Mouse (Mus musculus): ENCODE results near the gene Pus3. TPM values are rescaled to one million over a fixed set of nuclear protein-coding genes. Genes with fewer than 3 reads are reported as not detected.

The Pus3 gene
- total RNA-seq (2014; rRNA removed; ENCODE audit: low replicate concordance), result 7.9 and 8.6 TPM in 2 replicates
- polyA plus RNA-seq (2015; fragmentation: Nextera tagmentation; extraction: Ambion mirVana), result 8.4 and 9.2 TPM in 2 replicates

GRCm38 (mm10) chr9:35558257-35559008, at the start of gene Pus3, which contains the start of gene Ddx25:
Gene Pus3 (plus strand): TSS chr9:35558595.
Gene Ddx25 (minus strand): TSS chr9:35558528.
- H3K4me3 ChIP-seq (ENCODE audit: low read depth, low read length), result peak within 1 kb of the TSS; percentile 63
- no peaks in the 10 kb centered on the region for H3K9me3 ChIP-seq (replicated peaks; ENCODE audit: control insufficient read depth, low read length)
- peaks cover 12% of the 10 kb centered on the region; the same call in 1 of the 2 replicates for H3K36me3 ChIP-seq (replicated peaks; ENCODE audit: control insufficient read depth, insufficient read depth, low read length)
- H3K4me1 ChIP-seq (ENCODE audit: control insufficient read depth, insufficient read depth), result peaks cover 9% of the 10 kb centered on the region
- peak within 1 kb of the TSS; percentile 100 for H3K4me2 ChIP-seq (ENCODE audit: low read depth, low read length)
- peak within 1 kb of the TSS; percentile 5; the same call in 1 of the 2 replicates for H3K27ac ChIP-seq (ENCODE audit: low read depth)
- TF ChIP-seq EP300 (IDR thresholded peaks at IDR 0.05; ENCODE audit: low read depth), result no peak
- TF ChIP-seq CTCF (IDR thresholded peaks at IDR 0.05; ENCODE audit: low read depth), result no peak
- WGBS, result under 1% methylated on average over 45 of the region's 59 CpGs
- H3K9ac ChIP-seq (replicated peaks; ENCODE audit: low read depth, low read length), result peak within 1 kb of the TSS; percentile 45
- ATAC-seq (ENCODE audit: insufficient read depth, low read depth) (peak; percentile 47), DNase-seq (ENCODE audit: low spot score) (no peak)
- H3K27me3 ChIP-seq (ENCODE audit: control insufficient read depth, insufficient read depth, low read length), result peaks cover 20% of the 10 kb centered on the region

DNA sequence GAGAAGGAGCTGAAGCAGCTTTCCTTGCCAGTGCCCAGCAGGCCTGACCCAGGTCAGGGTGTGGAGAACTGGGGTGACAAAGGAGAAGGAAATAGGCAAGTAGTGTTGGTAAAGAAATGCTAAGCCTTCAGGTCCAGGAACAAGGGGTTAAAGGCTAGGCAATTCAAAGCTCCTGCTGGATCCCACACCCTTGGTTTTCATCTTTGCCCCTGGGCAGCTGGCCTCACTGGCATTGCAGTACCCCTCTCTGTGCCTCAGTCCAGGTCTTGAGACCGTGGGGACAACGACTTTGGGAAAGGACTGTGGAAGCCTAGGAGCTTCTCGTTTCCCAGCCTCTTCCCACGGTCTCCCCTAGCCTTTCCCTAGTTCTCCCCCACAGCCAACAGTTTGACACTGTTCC, 44.5 kb upstream of the Pus3 start:
- TF ChIP-seq CTCF (IDR thresholded peaks at IDR 0.05; ENCODE audit: low read depth) (no peak), EP300 (IDR thresholded peaks at IDR 0.05; ENCODE audit: low read depth) (no peak)
- Histone ChIP-seq H3K27me3 (ENCODE audit: control insufficient read depth, insufficient read depth, low read length) (no peaks in the 10 kb centered on the region), H3K36me3 (replicated peaks; ENCODE audit: control insufficient read depth, insufficient read depth, low read length) (no peaks in the 10 kb centered on the region), H3K4me3 (ENCODE audit: low read depth, low read length) (no peak overlapping the region), H3K9ac (replicated peaks; ENCODE audit: low read depth, low read length) (no peak overlapping the region), H3K27ac (ENCODE audit: low read depth) (no peak overlapping the region), H3K9me3 (replicated peaks; ENCODE audit: control insufficient read depth, low read length) (no peaks in the 10 kb centered on the region), H3K4me1 (ENCODE audit: control insufficient read depth, insufficient read depth) (peaks cover 2% of the 10 kb centered on the region; the same call in 1 of the 2 replicates), H3K4me2 (ENCODE audit: low read depth, low read length) (no peak overlapping the region)
- no peak for ATAC-seq (ENCODE audit: insufficient read depth, low read depth)
- WGBS, result 78% methylated on average over 4 of the region's 4 CpGs
- no peak for DNase-seq (ENCODE audit: low spot score)

DNA sequence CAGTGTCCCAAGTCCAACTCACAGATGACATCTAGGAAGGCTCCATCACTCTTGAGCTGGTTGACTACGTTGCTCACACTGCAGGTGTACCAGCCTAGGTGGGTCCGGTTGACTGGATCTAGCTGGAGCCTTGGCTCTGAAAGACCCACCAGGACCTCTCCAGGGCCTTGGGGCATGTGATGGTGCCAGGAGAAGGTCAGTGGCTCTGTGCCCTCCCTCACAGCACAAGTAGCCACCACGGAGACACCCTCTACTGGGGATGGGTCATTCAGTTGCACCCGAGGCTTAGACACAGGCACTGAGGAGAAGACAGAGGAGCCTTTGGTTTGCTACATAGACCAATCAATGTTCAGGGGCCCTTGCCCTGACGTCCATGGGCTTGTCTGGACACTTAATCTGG, 42.2 kb upstream of the Pus3 start:
- no peaks in the 10 kb centered on the region for H3K4me1 ChIP-seq (ENCODE audit: control insufficient read depth, insufficient read depth)
- H3K4me3 ChIP-seq (ENCODE audit: low read depth, low read length), result no peak overlapping the region
- 69% methylated on average over 5 of the region's 5 CpGs for WGBS
- ATAC-seq (ENCODE audit: insufficient read depth, low read depth) (no peak), DNase-seq (ENCODE audit: low spot score) (no peak)
- no peak overlapping the region for H3K27ac ChIP-seq (ENCODE audit: low read depth)
- TF ChIP-seq EP300 (IDR thresholded peaks at IDR 0.05; ENCODE audit: low read depth) (no peak), CTCF (IDR thresholded peaks at IDR 0.05; ENCODE audit: low read depth) (no peak)
- H3K27me3 ChIP-seq (ENCODE audit: control insufficient read depth, insufficient read depth, low read length), result no peaks in the 10 kb centered on the region
- no peaks in the 10 kb centered on the region for H3K9me3 ChIP-seq (replicated peaks; ENCODE audit: control insufficient read depth, low read length)
- no peak overlapping the region for H3K4me2 ChIP-seq (ENCODE audit: low read depth, low read length)
- H3K9ac ChIP-seq (replicated peaks; ENCODE audit: low read depth, low read length), result no peak overlapping the region
- H3K36me3 ChIP-seq (replicated peaks; ENCODE audit: control insufficient read depth, insufficient read depth, low read length), result no peaks in the 10 kb centered on the region

DNA sequence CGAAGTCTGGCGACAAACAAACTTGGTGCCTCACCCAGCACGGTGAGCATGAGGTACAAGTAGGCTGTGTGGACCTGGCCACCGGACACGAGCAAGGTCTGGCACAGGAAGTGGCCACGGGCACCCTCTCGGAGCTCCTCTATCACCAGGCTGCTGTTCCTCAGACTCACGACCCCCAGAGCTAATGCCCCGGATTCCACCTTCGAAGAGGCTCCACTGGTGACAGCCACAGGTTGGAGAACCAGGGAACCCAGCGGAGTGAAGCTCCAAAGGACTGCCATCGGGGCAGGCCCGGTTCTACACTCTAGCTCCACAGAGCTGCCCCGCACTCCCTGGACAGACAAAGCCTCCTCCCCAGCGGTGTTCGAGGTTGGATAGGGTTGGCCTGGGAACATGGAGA, 41.7 kb upstream of the Pus3 start:
- H3K4me1 ChIP-seq (ENCODE audit: control insufficient read depth, insufficient read depth), result no peaks in the 10 kb centered on the region
- DNase-seq (ENCODE audit: low spot score), result no peak
- H3K36me3 ChIP-seq (replicated peaks; ENCODE audit: control insufficient read depth, insufficient read depth, low read length), result no peaks in the 10 kb centered on the region
- H3K9me3 ChIP-seq (replicated peaks; ENCODE audit: control insufficient read depth, low read length), result no peaks in the 10 kb centered on the region
- no peak overlapping the region for H3K9ac ChIP-seq (replicated peaks; ENCODE audit: low read depth, low read length)
- H3K4me3 ChIP-seq (ENCODE audit: low read depth, low read length), result no peak overlapping the region
- no peak for TF ChIP-seq EP300 (IDR thresholded peaks at IDR 0.05; ENCODE audit: low read depth)
- TF ChIP-seq CTCF (IDR thresholded peaks at IDR 0.05; ENCODE audit: low read depth), result no peak
- no peak overlapping the region for H3K27ac ChIP-seq (ENCODE audit: low read depth)
- WGBS, result 86% methylated on average over 16 of the region's 16 CpGs
- H3K4me2 ChIP-seq (ENCODE audit: low read depth, low read length), result no peak overlapping the region
- ATAC-seq (ENCODE audit: insufficient read depth, low read depth), result no peak
- no peaks in the 10 kb centered on the region for H3K27me3 ChIP-seq (ENCODE audit: control insufficient read depth, insufficient read depth, low read length)

DNA sequence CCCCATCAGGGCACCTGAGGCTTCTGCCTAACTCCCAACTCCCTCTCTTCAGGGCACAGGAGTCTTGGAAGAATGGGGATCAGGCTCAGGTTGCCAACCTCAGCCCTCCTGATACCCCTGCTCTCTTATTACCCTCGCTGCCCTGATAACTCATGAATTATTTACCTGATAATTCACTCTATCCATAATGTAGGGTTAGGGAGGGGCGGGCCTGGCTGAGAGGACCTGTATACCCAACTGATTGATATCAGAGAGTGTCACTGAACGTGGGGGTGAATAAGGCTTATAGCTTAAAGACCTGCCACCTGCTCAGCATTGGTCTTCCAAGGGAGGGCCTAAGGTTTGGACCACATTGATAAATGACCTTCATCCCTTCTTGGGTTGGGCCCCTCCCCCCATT, 40.2 kb upstream of the Pus3 start, which contains the start of gene Gm1113:
Gene Gm1113 (minus strand): TSS at position 101 of the 400 bp plus-strand sequence.
- Histone ChIP-seq H3K27ac (ENCODE audit: low read depth) (no peak within 1 kb of the TSS), H3K4me1 (ENCODE audit: control insufficient read depth, insufficient read depth) (no peaks in the 10 kb centered on the region), H3K36me3 (replicated peaks; ENCODE audit: control insufficient read depth, insufficient read depth, low read length) (no peaks in the 10 kb centered on the region), H3K4me2 (ENCODE audit: low read depth, low read length) (no peak within 1 kb of the TSS), H3K27me3 (ENCODE audit: control insufficient read depth, insufficient read depth, low read length) (no peaks in the 10 kb centered on the region), H3K9me3 (replicated peaks; ENCODE audit: control insufficient read depth, low read length) (no peaks in the 10 kb centered on the region), H3K4me3 (ENCODE audit: low read depth, low read length) (no peak within 1 kb of the TSS), H3K9ac (replicated peaks; ENCODE audit: low read depth, low read length) (no peak within 1 kb of the TSS)
- TF ChIP-seq CTCF (IDR thresholded peaks at IDR 0.05; ENCODE audit: low read depth) (no peak), EP300 (IDR thresholded peaks at IDR 0.05; ENCODE audit: low read depth) (no peak)
- DNase-seq (ENCODE audit: low spot score) (no peak), ATAC-seq (ENCODE audit: insufficient read depth, low read depth) (no peak)
- WGBS, result 69% methylated on average over 3 of the region's 3 CpGs

All from heart, postnatal 0 days (tissue).